Mouse (Mus musculus): ENCODE results near the gene Mxd4. TPM values are rescaled to one million over a fixed set of nuclear protein-coding genes. Genes with fewer than 3 reads are reported as not detected.

Gene Mxd4
- polyA plus RNA-seq, 1 experiment from 2014 or later, result 50.9 TPM

- Histone ChIP-seq H3K27me3 (ENCODE audit: insufficient read depth, low read length) (no peaks in the 10 kb centered on the region), H3K4me2 (replicated peaks; ENCODE audit: low read depth, low read length) (no peak overlapping the region), H3K9ac (replicated peaks; ENCODE audit: low read length) (no peak overlapping the region), H3K9me3 (ENCODE audit: low read length) (no peaks in the 10 kb centered on the region), H3K36me3 (ENCODE audit: insufficient read depth, low read length) (no peaks in the 10 kb centered on the region), H3K4me1 (ENCODE audit: insufficient read depth, low read length) (no peaks in the 10 kb centered on the region), H3K4me3 (ENCODE audit: low read length) (no peak overlapping the region), H3K27ac (ENCODE audit: low read length) (no peak overlapping the region)
- no peak for ATAC-seq (ENCODE audit: low FRiP score, low TSS enrichment)
- WGBS, result 81% methylated on average over 4 of the region's 4 CpGs
These were observed 14.5 kb upstream of the Mxd4 start for GRCm38 (mm10) chr5:34202006-34202405.

GRCm38 (mm10) chr5:34201396-34201795 lies 13.9 kb upstream of the Mxd4 start:
- no peak overlapping the region for H3K27ac ChIP-seq (ENCODE audit: low read length)
- no peaks in the 10 kb centered on the region for H3K27me3 ChIP-seq (ENCODE audit: insufficient read depth, low read length)
- H3K4me3 ChIP-seq (ENCODE audit: low read length), result no peak overlapping the region
- WGBS, result 47% methylated on average over 2 of the region's 2 CpGs
- H3K9me3 ChIP-seq (ENCODE audit: low read length), result no peaks in the 10 kb centered on the region
- H3K4me1 ChIP-seq (ENCODE audit: insufficient read depth, low read length), result no peaks in the 10 kb centered on the region
- H3K4me2 ChIP-seq (replicated peaks; ENCODE audit: low read depth, low read length), result no peak overlapping the region
- no peak overlapping the region for H3K9ac ChIP-seq (replicated peaks; ENCODE audit: low read length)
- 0 out of 2 replicates have a peak, but pooled peaks have one; percentile 54 for ATAC-seq (ENCODE audit: low FRiP score, low TSS enrichment)
- H3K36me3 ChIP-seq (ENCODE audit: insufficient read depth, low read length), result no peaks in the 10 kb centered on the region

GRCm38 (mm10) chr5:34198615-34199014 lies 11.1 kb upstream of the Mxd4 start:
- Histone ChIP-seq H3K4me1 (ENCODE audit: insufficient read depth, low read length) (no peaks in the 10 kb centered on the region), H3K27ac (ENCODE audit: low read length) (no peak overlapping the region), H3K4me2 (replicated peaks; ENCODE audit: low read depth, low read length) (no peak overlapping the region), H3K36me3 (ENCODE audit: insufficient read depth, low read length) (no peaks in the 10 kb centered on the region), H3K9me3 (ENCODE audit: low read length) (no peaks in the 10 kb centered on the region), H3K4me3 (ENCODE audit: low read length) (no peak overlapping the region), H3K27me3 (ENCODE audit: insufficient read depth, low read length) (no peaks in the 10 kb centered on the region), H3K9ac (replicated peaks; ENCODE audit: low read length) (no peak overlapping the region)
- no peak for ATAC-seq (ENCODE audit: low FRiP score, low TSS enrichment)
- whole genome bisulfite sequencing, result 89% methylated on average over 6 of the region's 6 CpGs

GRCm38 (mm10) chr5:34197243-34197642 lies 9.7 kb upstream of the Mxd4 start:
- Histone ChIP-seq H3K4me3 (ENCODE audit: low read length) (no peak overlapping the region), H3K4me2 (replicated peaks; ENCODE audit: low read depth, low read length) (no peak overlapping the region), H3K27ac (ENCODE audit: low read length) (no peak overlapping the region), H3K4me1 (ENCODE audit: insufficient read depth, low read length) (no peaks in the 10 kb centered on the region), H3K27me3 (ENCODE audit: insufficient read depth, low read length) (no peaks in the 10 kb centered on the region), H3K36me3 (ENCODE audit: insufficient read depth, low read length) (no peaks in the 10 kb centered on the region), H3K9me3 (ENCODE audit: low read length) (no peaks in the 10 kb centered on the region), H3K9ac (replicated peaks; ENCODE audit: low read length) (no peak overlapping the region)
- ATAC-seq (ENCODE audit: low FRiP score, low TSS enrichment), result no peak
- WGBS, result 82% methylated on average over 4 of the region's 4 CpGs

- 75% methylated on average over 7 of the region's 7 CpGs for WGBS
- ATAC-seq (ENCODE audit: low FRiP score, low TSS enrichment), result no peak
- H3K27me3 ChIP-seq (ENCODE audit: insufficient read depth, low read length), result no peaks in the 10 kb centered on the region
These were observed 8.9 kb upstream of the Mxd4 start for GRCm38 (mm10) chr5:34196423-34196822.

GRCm38 (mm10) chr5:34195786-34196185 lies 8.3 kb upstream of the Mxd4 start:
- 90% methylated on average over 12 of the region's 12 CpGs for WGBS
- H3K4me1 ChIP-seq (ENCODE audit: insufficient read depth, low read length), result no peaks in the 10 kb centered on the region
- ATAC-seq (ENCODE audit: low FRiP score, low TSS enrichment), result no peak
- H3K9me3 ChIP-seq (ENCODE audit: low read length), result no peaks in the 10 kb centered on the region
- H3K4me3 ChIP-seq (ENCODE audit: low read length), result no peak overlapping the region
- no peak overlapping the region for H3K4me2 ChIP-seq (replicated peaks; ENCODE audit: low read depth, low read length)
- H3K27me3 ChIP-seq (ENCODE audit: insufficient read depth, low read length), result no peaks in the 10 kb centered on the region
- H3K36me3 ChIP-seq (ENCODE audit: insufficient read depth, low read length), result no peaks in the 10 kb centered on the region
- no peak overlapping the region for H3K9ac ChIP-seq (replicated peaks; ENCODE audit: low read length)
- H3K27ac ChIP-seq (ENCODE audit: low read length), result no peak overlapping the region

More at GRCm38 (mm10) chr5:34196423-34196822, 8.9 kb upstream of the Mxd4 start:
- Histone ChIP-seq H3K36me3 (ENCODE audit: insufficient read depth, low read length) (no peaks in the 10 kb centered on the region), H3K9me3 (ENCODE audit: low read length) (no peaks in the 10 kb centered on the region), H3K27ac (ENCODE audit: low read length) (no peak overlapping the region), H3K4me2 (replicated peaks; ENCODE audit: low read depth, low read length) (no peak overlapping the region), H3K9ac (replicated peaks; ENCODE audit: low read length) (no peak overlapping the region), H3K4me1 (ENCODE audit: insufficient read depth, low read length) (no peaks in the 10 kb centered on the region), H3K4me3 (ENCODE audit: low read length) (no peak overlapping the region)

- Histone ChIP-seq H3K27me3 (ENCODE audit: insufficient read depth, low read length) (no peaks in the 10 kb centered on the region), H3K4me2 (replicated peaks; ENCODE audit: low read depth, low read length) (no peak overlapping the region), H3K9ac (replicated peaks; ENCODE audit: low read length) (no peak overlapping the region), H3K27ac (ENCODE audit: low read length) (no peak overlapping the region), H3K4me3 (ENCODE audit: low read length) (no peak overlapping the region), H3K36me3 (ENCODE audit: insufficient read depth, low read length) (no peaks in the 10 kb centered on the region), H3K9me3 (ENCODE audit: low read length) (no peaks in the 10 kb centered on the region), H3K4me1 (ENCODE audit: insufficient read depth, low read length) (no peaks in the 10 kb centered on the region)
- no peak for ATAC-seq (ENCODE audit: low FRiP score, low TSS enrichment)
- 82% methylated on average over 6 of the region's 6 CpGs for WGBS
These were observed 7.6 kb upstream of the Mxd4 start for GRCm38 (mm10) chr5:34194975-34195662.

- 41% methylated on average over 1 of the region's 1 CpGs for WGBS
- no peaks in the 10 kb centered on the region for H3K36me3 ChIP-seq (ENCODE audit: insufficient read depth, low read length)
- ATAC-seq (ENCODE audit: low FRiP score, low TSS enrichment), result no peak
- no peaks in the 10 kb centered on the region for H3K4me1 ChIP-seq (ENCODE audit: insufficient read depth, low read length)
- no peaks in the 10 kb centered on the region for H3K27me3 ChIP-seq (ENCODE audit: insufficient read depth, low read length)
- H3K4me3 ChIP-seq (ENCODE audit: low read length), result no peak overlapping the region
- no peak overlapping the region for H3K9ac ChIP-seq (replicated peaks; ENCODE audit: low read length)
- H3K27ac ChIP-seq (ENCODE audit: low read length), result no peak overlapping the region
- H3K9me3 ChIP-seq (ENCODE audit: low read length), result no peaks in the 10 kb centered on the region
- H3K4me2 ChIP-seq (replicated peaks; ENCODE audit: low read depth, low read length), result no peak overlapping the region
These were observed 6.9 kb upstream of the Mxd4 start for GRCm38 (mm10) chr5:34194426-34194825.

GRCm38 (mm10) chr5:34191843-34192242 lies 4.3 kb upstream of the Mxd4 start:
- Histone ChIP-seq H3K9ac (replicated peaks; ENCODE audit: low read length) (no peak overlapping the region), H3K4me1 (ENCODE audit: insufficient read depth, low read length) (peaks cover 10% of the 10 kb centered on the region), H3K4me3 (ENCODE audit: low read length) (no peak overlapping the region), H3K36me3 (ENCODE audit: insufficient read depth, low read length) (no peaks in the 10 kb centered on the region), H3K27me3 (ENCODE audit: insufficient read depth, low read length) (no peaks in the 10 kb centered on the region), H3K27ac (ENCODE audit: low read length) (no peak overlapping the region), H3K9me3 (ENCODE audit: low read length) (no peaks in the 10 kb centered on the region), H3K4me2 (replicated peaks; ENCODE audit: low read depth, low read length) (no peak overlapping the region)
- no peak for ATAC-seq (ENCODE audit: low FRiP score, low TSS enrichment)
- WGBS, result 75% methylated on average over 4 of the region's 4 CpGs

GRCm38 (mm10) chr5:34191021-34191420 lies 3.5 kb upstream of the Mxd4 start:
- no peak overlapping the region for H3K9ac ChIP-seq (replicated peaks; ENCODE audit: low read length)
- H3K4me3 ChIP-seq (ENCODE audit: low read length), result no peak overlapping the region
- no peaks in the 10 kb centered on the region for H3K36me3 ChIP-seq (ENCODE audit: insufficient read depth, low read length)
- no peak overlapping the region for H3K4me2 ChIP-seq (replicated peaks; ENCODE audit: low read depth, low read length)
- H3K27ac ChIP-seq (ENCODE audit: low read length), result no peak overlapping the region
- H3K4me1 ChIP-seq (ENCODE audit: insufficient read depth, low read length), result peaks cover 16% of the 10 kb centered on the region
- WGBS, result 54% methylated on average over 4 of the region's 4 CpGs
- no peak for ATAC-seq (ENCODE audit: low FRiP score, low TSS enrichment)
- H3K9me3 ChIP-seq (ENCODE audit: low read length), result no peaks in the 10 kb centered on the region
- no peaks in the 10 kb centered on the region for H3K27me3 ChIP-seq (ENCODE audit: insufficient read depth, low read length)
